Mouse (Mus musculus) kidney, adult 2 months (tissue): ENCODE data around the gene Cd7.

Source experiments
- CTCF ChIP-seq: fragments of 200-500 bp; conservative IDR thresholded peaks from 2 replicates; pipeline ENCODE4 v1.5.1; 2011; ENCODE audit warnings: low read depth, mild to moderate bottlenecking, control low read depth, low read length, moderate library complexity, mixed read lengths; ENCODE audit not compliant: insufficient read depth, insufficient read length
- POLR2A ChIP-seq: fragments of 200-500 bp; IDR thresholded peaks from one replicate; pipeline ENCODE4 v1.6.1; 2011; ENCODE audit warnings: low read depth, low read length, control low read depth

GRCm38 (mm10) chr11:121013656-121014055, 25.6 kb downstream of the Cd7 start:
- TF ChIP-seq CTCF (no peak), POLR2A (no peak)
